Mouse (Mus musculus) megakaryocyte, embryonic 14.5 days (primary cell): ENCODE data around the gene Mrpl54.

Experiments
- FLI1 ChIP-seq: IDR thresholded peaks from 2 replicates; pipeline ENCODE4 v1.6.1; 2012; ENCODE audit warnings: low read length, inconsistent platforms, mixed read lengths
- GATA1 ChIP-seq: IDR thresholded peaks from 3 replicates; pipeline ENCODE4 v1.6.1; 2012; ENCODE audit warnings: mixed read lengths, low read length, inconsistent platforms, borderline replicate concordance

- TF ChIP-seq GATA1 = no peak
- no peak for TF ChIP-seq FLI1
These were observed 24.7 kb downstream of the Mrpl54 start for GRCm38 (mm10) chr10:81242021-81242420.
